Mouse (Mus musculus) hindbrain, embryonic 15.5 days (tissue): Measurements from ENCODE around the gene Sik1. TPM values are rescaled to one million over a fixed set of nuclear protein-coding genes. Genes with fewer than 3 reads are reported as not detected.

Experiments
- ATAC-seq: fragments of 200-750 bp; cut with Nextera tagmentation; 2 replicates; pipeline ENCODE4 v1.8.0; 2017; ENCODE audit warnings: low read depth, moderate number of reproducible peaks, moderate TSS enrichment; ENCODE audit not compliant: low FRiP score
- H3K27ac ChIP-seq: fragments of 300-500 bp; sonication (generic); replicated peaks from 2 replicates; pipeline ENCODE4 v1.5.1; 2015; ENCODE audit warnings: mild to moderate bottlenecking, inconsistent platforms
- H3K27me3 ChIP-seq: fragments of 300-500 bp; sonication (generic); 2 replicates; pipeline ENCODE4 v1.6.1; 2015; ENCODE audit warnings: control low read depth, inconsistent platforms
- H3K36me3 ChIP-seq: fragments of 300-500 bp; sonication (generic); 2 replicates; pipeline ENCODE4 v1.6.1; 2015; ENCODE audit warnings: control low read depth, inconsistent platforms
- H3K4me1 ChIP-seq: fragments of 300-500 bp; sonication (generic); replicated peaks from 2 replicates; pipeline ENCODE4 v1.6.1; 2015; ENCODE audit warnings: control low read depth, inconsistent platforms
- H3K4me2 ChIP-seq: fragments of 300-500 bp; sonication (generic); 2 replicates; pipeline ENCODE4 v1.6.1; 2015; ENCODE audit warnings: moderate library complexity, mild to moderate bottlenecking, inconsistent platforms
- H3K4me3 ChIP-seq: fragments of 300-500 bp; sonication (generic); 2 replicates; pipeline ENCODE4 v1.5.1; 2015; ENCODE audit warnings: mild to moderate bottlenecking, inconsistent platforms
- H3K9ac ChIP-seq: fragments of 300-500 bp; sonication (generic); 2 replicates; pipeline ENCODE4 v1.6.1; 2015; ENCODE audit warnings: inconsistent platforms
- H3K9me3 ChIP-seq: fragments of 300-500 bp; sonication (generic); 2 replicates; pipeline ENCODE4 v1.6.1; 2016; ENCODE audit warnings: control low read depth, inconsistent platforms
- WGBS: fragments of 180-500 bp; shearing (Covaris S2); methylation state at CpG from one replicate; pipeline ENCODE4 v1.1.7; 2015; 5-methylcytosine and 5-hydroxymethylcytosine counted together
- polyA plus RNA-seq: library from polyadenylated mRNA; unstranded; fragments of >200 nt; fragmentation: Nextera tagmentation; extraction: Ambion mirVana; gene quantifications from 2 replicates; pipeline ENCODE4 v1.2.1, GENCODE M21; 2015

Gene Sik1
- polyA plus RNA-seq, 1 experiment from 2014 or later: 20.3 TPM

- H3K36me3 ChIP-seq: peaks cover 51% of the 10 kb centered on the region
- H3K9ac ChIP-seq: no peak overlapping the region
- H3K9me3 ChIP-seq: no peaks in the 10 kb centered on the region
- H3K4me1 ChIP-seq: peaks cover 27% of the 10 kb centered on the region
- no peak overlapping the region for H3K4me2 ChIP-seq
- H3K27ac ChIP-seq: no peak overlapping the region
- H3K4me3 ChIP-seq: no peak overlapping the region
- no peaks in the 10 kb centered on the region for H3K27me3 ChIP-seq
- no peak for ATAC-seq
- WGBS: 94% methylated on average over 17 of the region's 17 CpGs
Measured at GRCm38 (mm10) chr17:31850457-31850980, 5.1 kb downstream of the Sik1 start.

- H3K36me3 ChIP-seq: peaks cover 65% of the 10 kb centered on the region
- WGBS: 86% methylated on average over 13 of the region's 13 CpGs
- no peak overlapping the region for H3K4me2 ChIP-seq
- peaks cover 4% of the 10 kb centered on the region for H3K4me1 ChIP-seq
- H3K27ac ChIP-seq: no peak overlapping the region
- H3K9ac ChIP-seq: no peak overlapping the region
- no peak for ATAC-seq
- H3K27me3 ChIP-seq: no peaks in the 10 kb centered on the region
- H3K4me3 ChIP-seq: no peak overlapping the region
- H3K9me3 ChIP-seq: no peaks in the 10 kb centered on the region
Measured at GRCm38 (mm10) chr17:31846970-31847369, 8.6 kb downstream of the Sik1 start.

GRCm38 (mm10) chr17:31846352-31846751, 9.3 kb downstream of the Sik1 start:
- ATAC-seq: no peak
- H3K4me1 ChIP-seq: no peaks in the 10 kb centered on the region; the same call in 1 of the 2 replicates
- no peak overlapping the region for H3K27ac ChIP-seq
- H3K27me3 ChIP-seq: no peaks in the 10 kb centered on the region
- no peak overlapping the region for H3K4me3 ChIP-seq
- 79% methylated on average over 9 of the region's 9 CpGs for WGBS
- no peaks in the 10 kb centered on the region for H3K9me3 ChIP-seq
- no peak overlapping the region for H3K4me2 ChIP-seq
- H3K9ac ChIP-seq: no peak overlapping the region
- H3K36me3 ChIP-seq: peaks cover 65% of the 10 kb centered on the region

- no peak overlapping the region for H3K4me2 ChIP-seq
- no peak overlapping the region for H3K4me3 ChIP-seq
- H3K9me3 ChIP-seq: no peaks in the 10 kb centered on the region
- WGBS: 84% methylated on average over 1 of the region's 1 CpGs
- H3K9ac ChIP-seq: no peak overlapping the region
- no peaks in the 10 kb centered on the region for H3K4me1 ChIP-seq
- no peaks in the 10 kb centered on the region for H3K27me3 ChIP-seq
- no peak overlapping the region for H3K27ac ChIP-seq
- peaks cover 42% of the 10 kb centered on the region for H3K36me3 ChIP-seq
- ATAC-seq: no peak
Measured at GRCm38 (mm10) chr17:31843891-31844290, 11.7 kb downstream of the Sik1 start.

- Histone ChIP-seq H3K9ac (no peak overlapping the region), H3K9me3 (no peaks in the 10 kb centered on the region), H3K4me3 (no peak overlapping the region), H3K4me1 (no peaks in the 10 kb centered on the region), H3K27me3 (no peaks in the 10 kb centered on the region), H3K4me2 (no peak overlapping the region), H3K27ac (no peak overlapping the region), H3K36me3 (peaks cover 36% of the 10 kb centered on the region)
- WGBS: 89% methylated on average over 12 of the region's 12 CpGs
- no peak for ATAC-seq
Measured at GRCm38 (mm10) chr17:31842930-31843822, 12.4 kb downstream of the Sik1 start.

GRCm38 (mm10) chr17:31841842-31842611, 13.6 kb downstream of the Sik1 start:
- no peak overlapping the region for H3K4me2 ChIP-seq
- 0 out of 2 replicates have a peak, but pooled peaks cover under 1% of the 10 kb centered on the region for H3K4me1 ChIP-seq
- 66% methylated on average over 18 of the region's 18 CpGs for WGBS
- no peak overlapping the region for H3K4me3 ChIP-seq
- no peak overlapping the region for H3K27ac ChIP-seq
- no peak overlapping the region for H3K9ac ChIP-seq
- no peaks in the 10 kb centered on the region for H3K27me3 ChIP-seq
- ATAC-seq: no peak
- peaks cover 24% of the 10 kb centered on the region for H3K36me3 ChIP-seq
- no peaks in the 10 kb centered on the region for H3K9me3 ChIP-seq

- Histone ChIP-seq H3K4me3 (no peak overlapping the region), H3K9ac (no peak overlapping the region), H3K4me1 (0 out of 2 replicates have a peak, but pooled peaks cover 6% of the 10 kb centered on the region), H3K9me3 (no peaks in the 10 kb centered on the region), H3K27me3 (no peaks in the 10 kb centered on the region), H3K27ac (no peak overlapping the region), H3K4me2 (no peak overlapping the region), H3K36me3 (peaks cover 23% of the 10 kb centered on the region)
- no peak for ATAC-seq
- WGBS: 87% methylated on average over 3 of the region's 3 CpGs
Measured at GRCm38 (mm10) chr17:31841453-31841841, 14.2 kb downstream of the Sik1 start.

GRCm38 (mm10) chr17:31840423-31841003, 15.1 kb downstream of the Sik1 start:
- Histone ChIP-seq H3K9ac (no peak overlapping the region), H3K4me1 (0 out of 2 replicates have a peak, but pooled peaks cover 6% of the 10 kb centered on the region), H3K27ac (no peak overlapping the region), H3K36me3 (peaks cover 13% of the 10 kb centered on the region), H3K27me3 (no peaks in the 10 kb centered on the region), H3K4me2 (no peak overlapping the region), H3K4me3 (no peak overlapping the region), H3K9me3 (no peaks in the 10 kb centered on the region)
- 61% methylated on average over 6 of the region's 6 CpGs for WGBS
- no peak for ATAC-seq

- H3K27ac ChIP-seq: no peak overlapping the region
- no peak overlapping the region for H3K4me2 ChIP-seq
- H3K9ac ChIP-seq: no peak overlapping the region
- H3K4me3 ChIP-seq: no peak overlapping the region
- H3K9me3 ChIP-seq: no peaks in the 10 kb centered on the region
- no peaks in the 10 kb centered on the region for H3K36me3 ChIP-seq
- 60% methylated on average over 7 of the region's 7 CpGs for WGBS
- H3K27me3 ChIP-seq: no peaks in the 10 kb centered on the region
- 0 out of 2 replicates have a peak, but pooled peaks cover 6% of the 10 kb centered on the region for H3K4me1 ChIP-seq
- no peak for ATAC-seq
Measured at GRCm38 (mm10) chr17:31836772-31837171, 18.8 kb downstream of the Sik1 start.

- Histone ChIP-seq H3K4me1 (0 out of 2 replicates have a peak, but pooled peaks cover 6% of the 10 kb centered on the region), H3K36me3 (no peaks in the 10 kb centered on the region), H3K4me2 (no peak overlapping the region), H3K9ac (no peak overlapping the region), H3K9me3 (no peaks in the 10 kb centered on the region), H3K27ac (no peak overlapping the region), H3K4me3 (no peak overlapping the region), H3K27me3 (no peaks in the 10 kb centered on the region)
- ATAC-seq: no peak
- WGBS: 66% methylated on average over 2 of the region's 2 CpGs
Measured at GRCm38 (mm10) chr17:31836264-31836607, 19.4 kb downstream of the Sik1 start.

- no peak overlapping the region for H3K27ac ChIP-seq
- H3K9ac ChIP-seq: no peak overlapping the region
- H3K4me2 ChIP-seq: no peak overlapping the region
- ATAC-seq: no peak
- no peaks in the 10 kb centered on the region for H3K9me3 ChIP-seq
- no peaks in the 10 kb centered on the region for H3K36me3 ChIP-seq
- H3K4me3 ChIP-seq: no peak overlapping the region
- WGBS: 94% methylated on average over 11 of the region's 11 CpGs
- 0 out of 2 replicates have a peak, but pooled peaks cover 6% of the 10 kb centered on the region for H3K4me1 ChIP-seq
- no peaks in the 10 kb centered on the region for H3K27me3 ChIP-seq
Measured at GRCm38 (mm10) chr17:31835528-31836263, 19.9 kb downstream of the Sik1 start.
